Mouse (Mus musculus) cerebellum, postnatal 10 days (tissue): ENCODE measurements around the gene Aldh1l1.

ENCODE experiments used
- DNase-seq, 2 experiments: peaks; one replicate each; pipeline ENCODE4 v3.0.0; 2021; ENCODE audit warnings: mixed read lengths in 2 of 2

The Aldh1l1 gene

GRCm38 (mm10) chr6:90486176-90486921 lies at the start of gene Aldh1l1:
Gene Aldh1l1, plus strand, starts transcription at chr6:90486427.
- no peak for DNase-seq

DNA sequence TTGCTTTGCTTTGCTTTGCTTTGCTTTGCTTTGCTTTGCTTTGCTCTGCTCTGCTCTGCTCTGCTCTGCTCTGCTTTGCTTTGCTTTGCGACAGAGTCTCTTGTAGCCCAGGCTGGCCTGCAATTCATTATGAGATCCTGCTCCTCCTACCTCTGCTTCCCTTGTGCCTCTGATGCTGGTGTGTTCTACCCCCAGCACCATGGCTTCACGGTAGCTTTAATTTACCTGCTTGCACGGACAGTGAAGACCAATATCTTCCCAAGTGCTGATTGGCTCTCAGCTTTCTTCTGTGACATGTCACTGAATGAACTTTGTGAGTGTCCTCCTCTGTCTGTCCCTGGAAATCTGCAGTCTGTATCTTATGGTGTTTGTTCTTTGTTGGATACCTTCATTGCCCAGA lies 49.2 kb upstream of the Aldh1l1 start:
- no peak for DNase-seq

GRCm38 (mm10) chr6:90446883-90447282 lies 39.3 kb upstream of the Aldh1l1 start:
- DNase-seq, result peak; percentile 35 to 58

DNA sequence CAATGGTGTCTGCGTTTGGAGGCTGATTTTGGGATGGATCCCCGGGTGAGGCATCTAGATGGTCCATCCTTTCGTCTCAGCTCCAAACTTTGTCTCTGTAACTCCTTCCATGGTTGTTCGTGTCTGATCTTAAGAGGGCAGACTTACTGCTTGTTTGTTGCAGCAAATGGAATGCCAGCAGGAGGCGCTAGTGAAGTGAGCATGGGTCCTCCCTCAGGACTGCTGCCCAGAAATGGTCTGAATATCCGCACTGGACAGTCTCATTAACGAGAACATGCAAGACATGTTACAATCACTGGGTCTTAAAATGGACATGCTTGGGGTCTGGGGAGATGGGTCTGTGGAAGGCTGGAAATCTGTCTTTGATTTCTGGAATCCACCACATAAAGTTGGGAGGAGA lies 36.0 kb upstream of the Aldh1l1 start:
- DNase-seq, result peak; percentile 94 to 95

- DNase-seq, result peak; percentile 45 to 62
Observed at GRCm38 (mm10) chr6:90450697-90451096, 35.5 kb upstream of the Aldh1l1 start.

- DNase-seq, result no peak
Observed at GRCm38 (mm10) chr6:90451512-90451911, 34.7 kb upstream of the Aldh1l1 start.

- no peak for DNase-seq
Observed at GRCm38 (mm10) chr6:90452603-90453002, 33.6 kb upstream of the Aldh1l1 start.

DNA sequence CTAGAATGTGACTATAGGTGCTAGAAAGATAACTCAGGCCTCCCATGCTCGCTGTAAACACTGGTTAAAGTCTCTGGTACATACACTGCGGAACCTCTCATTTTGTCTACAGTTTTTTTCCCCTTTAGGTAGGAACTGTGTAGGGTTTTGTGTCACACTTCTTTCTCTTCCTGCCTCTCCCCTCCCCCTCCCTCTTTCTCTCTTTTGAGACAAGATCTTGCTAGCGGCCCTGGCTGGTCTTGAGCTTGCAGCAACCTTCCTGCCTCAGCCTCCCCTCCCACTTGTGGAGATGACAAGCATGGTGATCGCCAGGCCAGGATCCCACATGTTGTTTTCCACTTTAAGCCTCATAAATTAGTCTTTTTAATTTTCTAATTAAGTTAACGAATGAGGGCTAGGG lies 32.5 kb upstream of the Aldh1l1 start:
- DNase-seq, result no peak

GRCm38 (mm10) chr6:90457421-90457820 lies 28.8 kb upstream of the Aldh1l1 start:
- no peak for DNase-seq

- no peak for DNase-seq
Observed at GRCm38 (mm10) chr6:90461181-90461580, 25.0 kb upstream of the Aldh1l1 start.

DNA sequence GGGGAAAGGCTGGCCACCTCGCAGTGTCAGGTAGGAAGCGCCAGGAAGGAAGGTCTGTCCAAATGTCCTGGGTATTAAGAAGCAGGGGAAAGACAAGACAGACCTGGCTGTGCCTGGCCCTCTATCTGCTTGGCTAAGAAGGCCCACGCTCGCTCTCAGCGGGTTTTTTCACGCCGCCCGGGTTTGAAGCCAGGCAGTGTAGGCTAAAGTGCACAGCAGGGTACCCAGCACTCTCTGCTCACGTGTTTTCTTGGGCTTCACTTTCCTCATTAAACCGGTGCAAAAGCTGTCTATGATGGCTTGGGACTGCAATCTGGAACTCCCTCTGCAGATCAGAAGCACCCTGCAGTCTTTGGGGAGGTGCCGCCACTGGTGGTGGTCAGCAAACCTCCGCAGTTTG lies 24.5 kb upstream of the Aldh1l1 start:
- DNase-seq, result peak in 1 of 2 experiments; percentile 35

- peak; percentile 87 to 89 for DNase-seq
Observed at GRCm38 (mm10) chr6:90462181-90462706, 24.0 kb upstream of the Aldh1l1 start, which contains the start of gene Klf15. Gene Klf15, plus strand, starts transcription at chr6:90462576.

- DNase-seq, result peak in 1 of 2 experiments; percentile 58
Observed at GRCm38 (mm10) chr6:90462841-90463227, 23.4 kb upstream of the Aldh1l1 start.

DNA sequence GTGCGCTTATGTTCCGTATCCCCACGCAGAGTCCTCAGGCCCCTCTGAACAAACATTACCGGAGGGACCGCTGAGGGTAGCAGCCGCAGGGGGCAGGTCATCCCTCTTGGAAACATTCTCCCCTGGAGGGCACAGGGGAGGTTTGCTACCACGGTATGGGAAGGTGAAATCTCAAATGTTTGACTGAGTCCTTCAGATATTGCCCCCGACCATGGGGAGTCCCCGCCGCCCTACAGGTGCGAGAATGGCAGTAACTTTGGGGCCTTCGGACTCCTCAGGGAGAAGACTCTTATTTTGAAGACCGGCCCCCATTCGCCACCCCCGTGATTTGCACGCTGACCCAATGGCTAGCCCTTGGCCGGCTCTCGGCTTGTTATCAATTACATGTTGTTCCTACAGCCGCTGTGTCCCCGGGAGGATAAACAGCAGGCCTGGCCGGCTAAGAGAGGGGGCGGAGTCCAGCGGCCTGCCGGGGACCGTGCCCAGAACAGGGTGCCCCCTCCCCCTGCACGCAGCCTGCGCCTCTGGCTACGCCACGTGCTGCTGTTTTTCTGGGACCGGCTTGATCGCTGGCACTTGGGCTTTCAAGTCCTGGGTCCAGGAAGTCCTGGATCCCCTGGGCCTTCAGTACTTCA lies 22.9 kb upstream of the Aldh1l1 start:
- peak; percentile 69 to 79 for DNase-seq

DNA sequence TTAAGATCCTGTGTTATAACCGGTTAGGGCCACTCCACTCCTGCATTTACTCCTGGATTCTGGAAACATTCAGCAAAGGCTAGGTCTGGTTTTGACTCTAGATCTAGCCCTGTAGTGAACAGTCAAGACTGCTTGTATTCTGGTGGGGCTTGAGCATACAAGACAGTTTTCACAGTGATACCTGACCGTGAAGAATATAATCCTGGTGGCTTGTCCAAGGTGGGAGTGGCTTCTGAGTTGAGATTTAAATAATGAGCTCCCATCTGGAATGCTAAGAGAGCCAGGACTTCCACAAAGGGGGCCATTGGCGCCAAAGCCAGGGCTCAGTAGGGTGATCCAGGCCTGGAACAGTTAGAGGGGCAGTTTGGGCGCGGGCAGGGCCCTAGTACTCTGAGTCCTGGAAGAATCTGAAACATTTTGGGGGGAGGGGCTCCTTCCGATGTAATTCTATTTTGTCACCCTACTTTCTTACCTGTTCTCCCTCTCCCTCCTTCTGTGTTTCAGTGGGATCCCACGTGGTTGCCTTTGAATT lies 22.3 kb upstream of the Aldh1l1 start:
- peak in 1 of 2 experiments; percentile 44 for DNase-seq

DNA sequence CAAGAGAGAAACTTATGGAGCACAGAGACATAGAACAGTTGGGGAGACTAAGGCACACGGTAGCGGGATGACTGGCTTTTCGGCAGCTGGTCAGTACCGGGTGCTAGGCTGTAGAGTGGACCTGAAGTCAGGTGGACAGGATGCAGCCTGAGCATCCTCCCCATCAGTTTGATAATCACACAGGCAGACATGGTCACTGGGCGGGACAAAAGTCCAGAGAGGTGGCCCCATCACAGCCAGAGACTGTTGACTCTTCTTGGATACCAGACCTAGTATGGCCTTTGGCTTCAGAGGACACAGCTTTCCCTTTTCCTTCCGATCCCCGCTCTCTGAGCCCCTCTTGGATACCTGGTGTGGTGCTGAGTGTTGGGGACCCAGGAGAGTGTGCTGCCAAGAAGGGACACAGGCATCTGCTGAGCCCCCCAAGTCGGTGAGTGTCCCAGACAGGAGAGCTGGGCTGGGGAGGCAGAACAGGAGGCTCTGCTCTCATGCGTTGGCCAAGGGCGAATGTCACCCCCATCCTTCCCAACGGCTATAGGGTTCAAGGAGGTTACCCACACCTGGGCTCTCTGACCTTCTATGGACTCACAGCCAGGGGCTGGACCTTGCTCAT lies 21.1 kb upstream of the Aldh1l1 start:
- DNase-seq, result no peak

- DNase-seq, result no peak
Observed at GRCm38 (mm10) chr6:90466079-90466478, 20.1 kb upstream of the Aldh1l1 start.

DNA sequence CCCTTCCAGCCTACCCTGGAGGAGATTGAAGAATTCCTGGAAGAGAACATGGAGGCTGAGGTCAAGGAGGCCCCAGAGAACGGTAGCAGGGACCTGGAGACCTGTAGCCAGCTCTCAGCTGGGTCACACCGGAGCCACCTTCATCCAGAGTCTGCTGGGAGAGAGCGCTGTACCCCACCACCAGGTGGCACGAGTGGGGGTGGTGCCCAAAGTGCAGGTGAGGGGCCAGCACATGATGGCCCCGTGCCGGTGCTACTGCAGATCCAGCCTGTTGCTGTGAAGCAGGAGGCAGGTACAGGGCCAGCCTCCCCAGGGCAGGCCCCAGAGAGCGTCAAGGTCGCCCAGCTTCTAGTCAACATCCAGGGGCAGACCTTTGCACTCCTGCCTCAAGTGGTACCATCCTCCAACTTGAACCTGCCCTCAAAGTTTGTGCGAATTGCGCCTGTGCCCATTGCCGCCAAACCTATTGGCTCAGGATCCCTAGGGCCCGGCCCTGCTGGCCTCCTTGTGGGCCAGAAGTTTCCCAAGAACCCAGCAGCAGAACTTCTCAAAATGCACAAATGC lies 19.3 kb upstream of the Aldh1l1 start:
- DNase-seq, result no peak

GRCm38 (mm10) chr6:90468216-90468615 lies 18.0 kb upstream of the Aldh1l1 start:
- DNase-seq, result no peak

GRCm38 (mm10) chr6:90469041-90469440 lies 17.2 kb upstream of the Aldh1l1 start:
- no peak for DNase-seq

GRCm38 (mm10) chr6:90470255-90470654 lies 16.0 kb upstream of the Aldh1l1 start:
- no peak for DNase-seq

DNA sequence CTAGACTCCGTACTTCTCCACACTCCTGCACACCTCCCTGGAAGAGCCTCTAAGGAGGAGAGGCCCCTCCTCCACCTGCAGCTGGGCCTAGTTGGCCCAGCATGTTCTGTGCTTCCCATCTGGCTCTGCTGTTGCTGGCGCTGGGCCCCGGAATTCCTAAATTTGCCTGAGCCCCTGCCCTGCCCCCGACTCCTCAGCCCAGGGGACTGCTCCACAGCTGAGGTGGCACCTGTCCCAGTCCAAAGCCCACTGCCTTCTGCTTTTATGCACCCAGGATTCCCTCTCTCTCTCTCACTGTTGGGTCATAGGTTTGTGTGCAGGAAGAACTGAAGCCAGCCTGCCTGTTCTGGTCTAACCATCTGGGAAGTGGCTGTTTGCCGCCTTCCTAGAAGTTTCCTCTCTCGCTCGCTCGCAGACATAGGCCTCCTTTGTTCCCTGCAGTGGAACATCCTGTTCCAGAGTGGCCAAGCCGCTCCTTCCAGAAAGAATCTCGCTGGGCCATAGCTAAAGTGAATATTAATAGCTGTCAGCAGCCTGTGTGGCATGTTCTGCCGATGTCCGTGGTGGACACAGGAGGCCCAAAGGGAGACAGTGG lies 15.2 kb upstream of the Aldh1l1 start:
- peak; percentile 66 to 78 for DNase-seq

DNA sequence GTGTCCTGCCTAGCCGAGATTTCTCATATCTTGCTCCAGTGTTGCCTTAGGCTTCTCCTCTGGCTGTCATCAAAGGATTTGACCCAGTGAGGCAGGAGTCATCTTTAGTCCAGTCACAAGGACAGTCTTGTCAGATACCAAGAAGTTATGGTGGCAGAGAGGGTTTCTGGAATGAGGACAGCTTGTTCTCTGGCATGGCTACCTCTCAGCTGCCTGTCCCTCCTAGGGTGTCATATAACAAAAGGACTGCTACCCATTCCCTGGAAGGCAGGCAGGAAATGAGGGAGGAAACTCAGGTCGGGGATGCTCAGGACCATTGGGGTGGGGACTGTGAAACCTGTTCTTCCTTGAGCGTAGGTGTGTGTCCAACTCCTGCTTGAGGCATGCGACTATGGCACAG lies 14.1 kb upstream of the Aldh1l1 start:
- DNase-seq, result no peak
